Mouse (Mus musculus) cortical plate, adult 2 months (tissue): ENCODE results near the gene Dnajc4. TPM values are rescaled to one million over a fixed set of nuclear protein-coding genes. Genes with fewer than 3 reads are reported as not detected.
A peak's percentile ranks its signal among the peaks of the same experiment; 100 is the strongest.
"Not testable (repeated sequence)": the region's sequence is repeated elsewhere in the genome, so short reads cannot be mapped to it uniquely, and the experiment has no call there.

ENCODE experiments used
- H3K27ac ChIP-seq: fragments of 200-500 bp; 2 replicates; pipeline ENCODE4 v1.5.1; 2012; ENCODE audit warnings: low read length, control low read depth, inconsistent platforms; ENCODE audit not compliant: insufficient read depth
- H3K4me1 ChIP-seq: fragments of 200-500 bp; 2 replicates; pipeline ENCODE4 v1.6.1; 2011; ENCODE audit warnings: low read length; ENCODE audit not compliant: control insufficient read depth, insufficient read depth
- H3K4me3 ChIP-seq: fragments of 200-500 bp; 2 replicates; pipeline ENCODE4 v1.5.1; 2011; ENCODE audit warnings: mild to moderate bottlenecking, low read length, control low read depth; ENCODE audit not compliant: insufficient read depth
- CTCF ChIP-seq: fragments of 200-500 bp; IDR thresholded peaks from 2 replicates; pipeline ENCODE4 v1.5.1; 2011; ENCODE audit warnings: mild to moderate bottlenecking, control low read depth, low read length; ENCODE audit not compliant: insufficient read depth; ENCODE audit errors: extremely low read depth
- POLR2A ChIP-seq: fragments of 200-500 bp; IDR thresholded peaks from 2 replicates; pipeline ENCODE4 v1.6.1; 2011; ENCODE audit warnings: mild to moderate bottlenecking, low read length, control low read depth; ENCODE audit not compliant: insufficient read depth; ENCODE audit errors: extremely low read depth
- polyA plus RNA-seq: library from polyadenylated mRNA; depleted of rRNA; stranded (reverse); fragments of >200 nt; gene quantifications from 2 replicates; pipeline ENCODE4 v1.2.3, GENCODE M21; 2012

Dnajc4 gene
- polyA plus RNA-seq, 1 experiment, result 39.1 TPM

DNA sequence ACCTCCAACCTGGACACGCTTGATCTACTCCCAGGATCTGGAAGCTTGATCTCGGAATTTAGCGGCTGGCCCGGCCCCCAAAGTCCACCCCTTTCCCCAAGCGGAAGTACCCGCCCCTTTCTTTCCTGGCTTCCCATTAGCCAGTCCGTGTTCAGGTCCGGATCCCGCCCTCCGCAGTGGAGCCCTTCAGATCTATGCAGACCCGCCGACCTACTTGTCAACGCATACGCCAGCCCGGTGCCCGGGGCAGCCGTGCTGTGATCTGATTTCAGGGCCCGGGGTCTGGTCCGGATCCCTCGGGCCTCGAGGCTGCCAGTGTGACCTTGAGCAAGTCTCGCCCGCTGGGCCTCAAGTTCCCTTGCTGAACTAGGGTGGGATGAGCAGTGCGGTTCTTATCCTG is 3.6 kb upstream of the Dnajc4 start, which contains the start of the genes Nudt22 and Trpt1:
Gene Nudt22 (minus strand): TSS at position 112 of the 400 bp plus-strand sequence.
Gene Trpt1 (plus strand): TSS at position 126 of the 400 bp plus-strand sequence.
- peak within 1 kb of the TSS; percentile 24; the same call in 1 of the 2 replicates for H3K27ac ChIP-seq
- TF ChIP-seq CTCF (no peak), POLR2A (peak; percentile 67)
- peak within 1 kb of the TSS; percentile 66 for H3K4me3 ChIP-seq
- peaks cover 4% of the 10 kb centered on the region; the same call in 1 of the 2 replicates for H3K4me1 ChIP-seq

DNA sequence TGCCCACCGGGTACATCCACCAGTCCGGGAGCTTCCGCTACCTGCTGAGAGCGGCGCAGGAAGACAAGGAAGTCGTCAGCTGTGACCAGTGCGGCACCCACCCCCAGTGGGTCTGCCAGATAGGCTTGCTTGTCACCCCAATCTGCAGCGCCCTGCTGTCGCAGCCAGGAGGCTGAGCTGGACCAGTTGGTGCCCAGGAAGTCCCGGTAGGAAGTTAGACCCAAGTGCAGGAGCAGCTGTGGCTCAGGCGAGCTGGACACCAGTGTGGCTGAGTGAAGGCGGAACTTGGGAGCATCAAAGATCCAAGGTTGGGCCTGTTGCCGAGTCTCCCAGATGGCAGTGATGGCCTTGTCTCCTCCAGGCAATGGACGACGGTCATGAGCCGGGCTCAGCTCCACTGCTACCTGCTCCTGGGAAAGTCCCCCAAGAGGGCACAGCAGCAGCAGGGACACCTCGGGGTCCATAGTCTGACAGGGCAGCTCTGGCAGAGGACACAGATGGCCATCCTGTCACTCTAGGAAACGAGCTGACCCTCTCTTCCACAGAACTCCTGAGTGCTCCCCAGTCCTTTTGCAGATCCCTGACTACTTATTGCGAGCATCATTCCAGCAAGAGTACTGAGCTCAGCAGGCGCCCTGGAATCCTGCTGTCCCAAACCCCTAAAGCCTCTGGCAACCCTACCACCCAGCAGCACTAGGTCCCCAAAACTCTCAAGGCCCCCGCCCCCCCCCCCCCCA is 3.1 kb upstream of the Dnajc4 start:
- TF ChIP-seq POLR2A (no peak), CTCF (no peak)
- no peak overlapping the region for H3K27ac ChIP-seq
- peaks cover 4% of the 10 kb centered on the region; the same call in 1 of the 2 replicates for H3K4me1 ChIP-seq
- peak overlapping the region; percentile 66 for H3K4me3 ChIP-seq

- H3K4me3 ChIP-seq, result no peak overlapping the region
- no peak overlapping the region for H3K27ac ChIP-seq
- peaks cover 4% of the 10 kb centered on the region; the same call in 1 of the 2 replicates for H3K4me1 ChIP-seq
- TF ChIP-seq POLR2A (no peak), CTCF (no peak)
Measured at GRCm38 (mm10) chr19:6994489-6994888, 2.1 kb upstream of the Dnajc4 start.

GRCm38 (mm10) chr19:6994002-6994401 is 1.6 kb upstream of the Dnajc4 start:
- Histone ChIP-seq H3K4me3 (no peak overlapping the region), H3K4me1 (peaks cover 4% of the 10 kb centered on the region; the same call in 1 of the 2 replicates), H3K27ac (no peak overlapping the region)
- TF ChIP-seq CTCF (no peak), POLR2A (no peak)

- Histone ChIP-seq H3K4me3 (peak overlapping the region; percentile 47; the same call in 1 of the 2 replicates), H3K4me1 (peaks cover 4% of the 10 kb centered on the region; the same call in 1 of the 2 replicates), H3K27ac (no peak overlapping the region)
- TF ChIP-seq POLR2A (no peak), CTCF (no peak)
Measured at GRCm38 (mm10) chr19:6993011-6993770, 819 bp upstream of the Dnajc4 start.

DNA sequence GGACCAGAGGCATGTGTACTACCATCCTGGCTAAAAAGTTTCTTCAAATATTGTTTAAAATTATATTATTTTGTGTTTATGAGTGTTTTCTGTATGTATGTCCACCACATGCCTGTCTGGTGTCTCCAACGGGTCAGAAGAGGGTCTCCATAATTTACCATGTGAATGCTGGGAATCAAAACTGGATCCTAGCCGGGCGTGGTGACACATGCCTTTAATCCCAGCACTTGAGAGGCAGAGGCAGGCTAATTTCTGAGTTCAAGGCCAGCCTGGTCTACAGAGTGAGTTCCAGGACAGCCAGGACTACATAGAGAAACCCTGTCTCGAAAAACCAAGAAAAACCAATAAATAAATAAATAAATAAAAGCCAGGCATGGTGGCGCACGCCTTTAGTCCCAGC is 1.2 kb downstream of the Dnajc4 start:
- not testable (repeated sequence) for H3K4me3 ChIP-seq, H3K4me1 ChIP-seq, H3K27ac ChIP-seq

GRCm38 (mm10) chr19:6990712-6991111 is 1.7 kb downstream of the Dnajc4 start:
- TF ChIP-seq CTCF, result no peak
- no peak for TF ChIP-seq POLR2A
- H3K4me1 ChIP-seq, result 0 out of 2 replicates have a peak, but pooled peaks cover 2% of the 10 kb centered on the region
- H3K27ac ChIP-seq, result no peak overlapping the region
- H3K4me3 ChIP-seq, result no peak overlapping the region

- Histone ChIP-seq H3K4me1 (0 out of 2 replicates have a peak, but pooled peaks cover 2% of the 10 kb centered on the region), H3K4me3 (no peak overlapping the region), H3K27ac (no peak overlapping the region)
- no peak for TF ChIP-seq POLR2A
- no peak for TF ChIP-seq CTCF
Measured at GRCm38 (mm10) chr19:6989251-6989650, 3.1 kb downstream of the Dnajc4 start.

- no peak for TF ChIP-seq CTCF
- TF ChIP-seq POLR2A, result no peak
Measured at GRCm38 (mm10) chr19:6987904-6988285, 4.5 kb downstream of the Dnajc4 start.

More at GRCm38 (mm10) chr19:6987904-6988285, 4.5 kb downstream of the Dnajc4 start:
- 0 out of 2 replicates have a peak, but pooled peaks cover 2% of the 10 kb centered on the region for H3K4me1 ChIP-seq
- peak overlapping the region; percentile 80 for H3K4me3 ChIP-seq
- H3K27ac ChIP-seq, result peak overlapping the region; percentile 78
